Mouse (Mus musculus): ENCODE results near the gene Sh3pxd2a.

Gene Sh3pxd2a

DNA sequence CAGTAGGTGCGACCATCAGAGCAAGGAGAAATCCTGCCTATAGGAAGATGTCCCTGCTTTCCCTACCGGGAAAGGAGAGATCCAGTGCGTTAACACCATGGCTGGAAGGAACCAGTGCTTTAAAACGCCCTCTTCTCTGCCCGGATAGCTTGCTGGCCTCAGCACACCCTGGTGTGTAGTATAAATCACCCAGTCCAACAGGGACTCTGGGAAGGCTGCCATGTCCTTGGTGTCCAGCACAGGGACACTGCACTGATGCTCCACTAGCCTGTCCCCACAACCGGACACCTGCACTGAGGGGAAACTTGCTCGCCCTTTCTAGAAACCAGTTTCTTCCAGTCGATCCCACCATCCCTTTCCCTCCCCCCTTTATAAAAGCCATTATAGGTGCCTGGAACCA is 28.0 kb downstream of the Sh3pxd2a start:
- no peak for DNase-seq

DNA sequence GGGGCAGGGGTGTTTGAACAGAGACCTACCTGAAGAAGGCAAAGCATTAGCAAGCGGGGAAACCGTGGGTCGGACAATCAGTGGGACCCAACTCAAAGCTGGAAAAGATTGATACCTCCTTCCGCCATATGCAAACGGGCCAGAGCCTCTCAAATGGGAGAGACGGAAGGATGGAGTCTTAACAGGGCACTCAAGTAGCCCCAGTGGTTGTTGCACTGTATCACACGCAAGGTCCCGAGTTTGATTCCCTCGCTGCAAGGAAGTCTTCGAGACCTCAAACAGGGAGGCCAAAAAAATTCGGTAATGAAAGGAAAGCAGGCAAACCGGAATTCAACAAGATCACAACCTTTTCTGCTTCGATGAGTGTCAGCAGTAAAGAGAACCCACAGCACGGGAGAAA is 29.5 kb downstream of the Sh3pxd2a start:
- DNase-seq = no peak

- DNase-seq = no peak
Observed at GRCm38 (mm10) chr19:47432339-47432738, 31.9 kb downstream of the Sh3pxd2a start.

GRCm38 (mm10) chr19:47431189-47431931 is 32.8 kb downstream of the Sh3pxd2a start:
- no peak for DNase-seq

GRCm38 (mm10) chr19:47430160-47430559 is 34.0 kb downstream of the Sh3pxd2a start:
- no peak for DNase-seq

- DNase-seq = peak in 1 of 2 experiments; percentile 36
Observed at GRCm38 (mm10) chr19:47429245-47429644, 35.0 kb downstream of the Sh3pxd2a start.

GRCm38 (mm10) chr19:47428794-47429193 is 35.4 kb downstream of the Sh3pxd2a start:
- no peak for DNase-seq

DNA sequence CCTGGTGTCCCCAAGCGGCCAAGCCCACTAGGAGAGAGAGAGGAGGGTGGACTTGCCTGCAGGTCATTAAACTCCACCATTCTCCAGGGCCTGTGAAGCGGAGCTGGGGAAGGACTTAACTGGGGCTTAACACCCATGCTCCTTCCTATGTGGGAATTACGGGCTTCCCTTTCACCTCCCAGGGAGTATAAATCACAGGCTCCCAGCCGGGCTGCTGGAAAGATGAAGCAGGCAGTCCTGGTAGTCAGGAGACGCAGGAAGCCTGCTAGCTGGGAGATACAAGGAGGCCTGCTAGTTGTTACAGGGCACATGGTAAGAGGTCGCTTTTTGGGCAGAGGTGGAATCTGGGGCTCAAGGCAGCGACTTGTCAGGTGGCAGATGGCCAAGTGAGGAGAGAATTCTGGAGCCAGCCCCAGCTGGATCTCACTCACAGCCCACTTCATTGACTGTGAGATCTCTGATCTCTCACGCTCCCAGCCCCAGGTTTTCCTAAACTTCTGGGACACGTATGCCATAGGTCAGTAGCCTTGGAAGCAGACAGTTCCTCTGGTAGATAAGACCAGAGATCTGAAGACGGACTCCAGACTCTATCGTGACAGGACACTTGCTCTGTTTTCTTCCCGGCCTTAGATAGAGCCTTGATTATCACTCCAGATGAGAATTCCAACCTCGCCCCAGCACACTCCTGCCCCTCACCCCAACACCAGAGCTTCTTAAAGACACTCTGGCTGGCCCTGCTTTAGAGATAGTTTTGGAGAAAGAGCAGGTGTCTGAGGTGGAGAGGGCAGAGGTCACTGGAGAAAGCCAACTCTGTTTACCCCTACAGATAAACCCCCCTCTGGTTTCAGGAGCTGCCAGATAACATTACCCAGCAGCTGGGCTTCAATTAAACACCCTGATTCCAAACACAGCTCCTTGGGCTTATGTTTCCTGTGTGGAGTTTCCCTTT is 36.1 kb downstream of the Sh3pxd2a start:
- DNase-seq = no peak

GRCm38 (mm10) chr19:47423632-47424031 is 40.6 kb downstream of the Sh3pxd2a start:
- no peak for DNase-seq

- peak in 1 of 2 experiments; percentile 19 for DNase-seq
Observed at GRCm38 (mm10) chr19:47421128-47421898, 42.9 kb downstream of the Sh3pxd2a start.

DNA sequence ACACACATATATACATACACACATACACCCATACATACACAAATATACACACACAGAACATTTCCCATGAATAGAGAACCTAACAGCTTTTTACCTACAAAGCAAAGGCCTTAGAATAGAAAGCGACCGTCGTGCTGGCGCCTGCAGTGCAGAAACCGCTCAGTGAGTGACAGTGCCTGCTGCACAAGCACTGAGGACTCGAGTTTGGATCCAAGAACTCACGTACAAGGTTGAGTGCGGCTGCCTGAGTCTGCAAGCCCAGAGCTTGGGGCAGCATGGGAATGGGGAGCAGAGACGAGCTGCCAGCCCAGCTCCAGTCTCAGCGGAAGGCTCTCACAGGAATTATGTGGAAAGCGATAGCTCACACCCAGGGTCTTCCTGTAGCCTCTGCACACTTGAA is 43.7 kb downstream of the Sh3pxd2a start:
- no peak for DNase-seq

GRCm38 (mm10) chr19:47419208-47419607 is 45.0 kb downstream of the Sh3pxd2a start:
- DNase-seq = peak in 1 of 2 experiments; percentile 59

DNA sequence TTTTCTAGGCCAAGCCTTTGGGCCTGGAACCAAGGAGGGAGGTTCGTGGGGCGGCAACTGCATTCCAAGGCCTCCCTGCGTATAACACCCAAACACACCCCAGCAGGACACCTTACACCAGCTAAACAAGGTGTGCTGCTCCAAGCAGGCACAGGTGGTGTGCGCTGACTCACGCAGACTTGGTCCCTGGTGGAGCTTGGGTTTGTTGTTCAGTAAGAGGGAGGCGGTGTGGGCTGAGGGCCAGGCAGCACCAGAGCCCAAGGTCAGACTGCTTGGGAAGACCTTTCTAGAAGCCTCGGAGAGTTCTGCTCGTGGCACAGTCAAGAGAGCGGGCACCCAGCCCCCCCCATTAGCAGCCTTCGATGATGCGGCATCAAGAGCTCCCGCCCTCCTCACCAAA is 48.0 kb downstream of the Sh3pxd2a start:
- no peak for DNase-seq

GRCm38 (mm10) chr19:47414142-47414905 is 49.9 kb downstream of the Sh3pxd2a start:
- DNase-seq = peak in 1 of 2 experiments; percentile 15

- DNase-seq = no peak
Observed at GRCm38 (mm10) chr19:47413458-47414005, 50.7 kb downstream of the Sh3pxd2a start.

GRCm38 (mm10) chr19:47412566-47413248 is 51.5 kb downstream of the Sh3pxd2a start:
- DNase-seq = no peak

DNA sequence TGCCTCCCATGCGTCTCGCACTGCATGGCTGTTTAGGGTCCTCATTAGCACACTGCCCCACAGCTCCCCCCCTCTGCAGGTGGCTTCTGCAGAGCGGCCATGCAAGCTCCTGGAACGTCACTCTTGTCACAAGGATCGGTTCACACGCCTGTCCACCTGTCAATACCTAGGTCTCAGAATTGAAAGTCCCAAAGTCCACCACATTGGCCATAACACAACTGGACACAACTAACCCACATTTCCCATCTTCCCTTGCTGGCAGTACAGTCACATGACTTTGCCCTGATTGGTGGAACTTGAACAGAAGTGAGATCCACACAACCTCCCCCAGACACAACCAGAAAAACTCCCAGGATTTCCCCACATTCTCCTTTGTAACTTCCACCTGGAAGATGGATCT is 53.9 kb downstream of the Sh3pxd2a start:
- DNase-seq = no peak

- no peak for DNase-seq
Observed at GRCm38 (mm10) chr19:47409142-47409541, 55.1 kb downstream of the Sh3pxd2a start.

- DNase-seq = no peak
Observed at GRCm38 (mm10) chr19:47408656-47409055, 55.5 kb downstream of the Sh3pxd2a start.

DNA sequence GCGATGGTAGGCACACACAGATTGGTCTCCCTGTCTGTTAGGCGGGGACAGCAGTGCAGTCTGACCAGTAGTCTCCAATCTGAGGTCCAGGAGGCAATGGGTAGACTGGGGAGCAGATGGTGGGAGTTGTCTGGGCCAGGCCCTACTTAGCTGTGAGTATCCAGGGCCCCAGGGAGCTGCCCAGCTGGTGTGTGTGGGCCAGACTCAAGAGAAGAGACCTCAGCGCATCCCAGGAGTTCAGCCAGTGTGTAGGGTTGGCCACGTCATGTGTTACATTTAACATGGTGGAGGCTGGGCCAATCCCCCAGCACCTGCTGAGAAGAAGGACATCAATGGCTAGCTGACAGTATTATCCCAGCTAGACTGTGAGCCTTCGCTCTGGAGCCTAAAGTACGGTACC is 56.9 kb downstream of the Sh3pxd2a start:
- DNase-seq = no peak

DNA sequence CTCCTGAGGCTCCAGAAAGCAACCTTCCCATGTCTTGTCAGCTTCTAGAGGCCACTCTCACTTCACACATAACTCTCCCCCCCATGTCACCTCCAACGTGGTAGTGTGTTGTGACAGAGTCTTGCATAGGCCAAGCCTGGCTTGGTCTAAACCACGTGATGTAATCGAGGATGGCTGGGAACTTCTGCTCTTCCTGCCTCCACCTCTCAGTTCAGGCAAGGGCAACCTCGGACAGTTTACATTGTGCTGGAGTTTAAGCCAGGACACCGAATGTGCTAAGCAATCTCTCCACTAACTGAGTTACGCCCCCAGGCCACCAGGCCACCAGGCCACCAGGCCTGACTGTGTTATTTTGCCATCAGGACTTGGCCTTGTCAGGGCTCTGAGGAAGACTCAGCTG is 57.7 kb downstream of the Sh3pxd2a start:
- DNase-seq = no peak

Measured in cerebellum, postnatal 25 days (tissue).